ENCODE assay signal across 9 mouse cellular contexts in the genomic region with DNA sequence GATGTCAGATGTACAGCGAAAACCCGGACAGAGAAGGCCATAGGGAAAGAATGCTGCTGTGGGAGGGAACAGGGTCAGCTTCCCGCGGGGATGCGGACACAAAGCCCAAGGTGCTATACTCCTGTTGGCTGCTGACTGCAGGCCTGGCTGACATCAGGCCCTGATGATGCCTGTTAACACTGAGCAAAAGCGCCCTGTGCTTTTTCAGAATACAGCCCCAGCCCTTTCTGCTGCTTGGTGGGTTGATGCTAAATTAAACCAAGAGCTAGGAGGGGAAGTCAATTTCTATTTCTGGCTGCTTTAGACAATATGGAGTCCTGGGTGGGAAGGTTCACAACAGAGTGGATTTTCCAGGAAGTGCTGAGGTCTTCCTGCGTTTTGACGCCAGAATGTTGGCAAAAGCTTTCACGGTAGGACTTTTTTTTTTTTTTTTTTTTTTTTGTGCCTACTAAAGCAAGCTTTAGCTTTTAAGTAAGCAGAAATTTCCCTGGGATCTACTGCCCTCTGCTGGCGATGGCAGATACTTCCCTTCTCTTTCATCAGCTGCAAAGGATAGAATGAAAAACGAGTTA.
A peak's percentile ranks its signal among the peaks of the same experiment; 100 is the strongest.
DNase-seq lines count a peak whose midpoint lies in the region; ATAC-seq and TF ChIP-seq lines count a peak whose summit lies in the region.
"Had no signal": no experiment of that assay in that cellular context is flagged by ENCODE, and none has a peak within 500 bp of the region (broad histone marks: within the 10 kb centered on the region; RNA-seq: fewer than 3 reads in every experiment).

No protein-coding gene starts in this region.

- no peak overlapping the region for H3K4me3 ChIP-seq in MEL (ENCODE audit: control insufficient read depth in 1 of 2, insufficient read depth in 1 of 2, low read depth in 2 of 2, low read length in 2 of 2)
- no peak overlapping the region for H3K4me3 ChIP-seq in forebrain, postnatal 0 days (ENCODE audit: low read depth, low read length)
- peak overlapping the region; percentile 15 for H3K4me3 ChIP-seq in layer of hippocampus, adult 2 months
- H3K4me3 ChIP-seq in lung, embryonic 14.5 days (ENCODE audit: low read depth, low read length) = no peak overlapping the region

- no peak overlapping the region for H3K27ac ChIP-seq in MEL (ENCODE audit: control insufficient read depth, low read depth, low read length)
- H3K27ac ChIP-seq in forebrain, postnatal 0 days (ENCODE audit: low read depth, low read length) = peak overlapping the region; percentile 46
- peak overlapping the region; percentile 76 for H3K27ac ChIP-seq in layer of hippocampus, adult 2 months
- H3K27ac ChIP-seq in lung, embryonic 14.5 days (ENCODE audit: low read depth) = peak overlapping the region; percentile 71; the same call in 1 of the 2 replicates
- H3K27ac ChIP-seq: macrophage had no signal

- H3K4me2 ChIP-seq in forebrain, postnatal 0 days (ENCODE audit: low read depth) = peak overlapping the region; percentile 31
- peak overlapping the region; percentile 43 for H3K4me2 ChIP-seq in lung, embryonic 14.5 days

- H3K27me3 ChIP-seq in MEL (ENCODE audit: control insufficient read depth in 1 of 2, insufficient read depth in 2 of 2, low read length in 2 of 2) = no peaks in the 10 kb centered on the region
- H3K27me3 ChIP-seq in forebrain, postnatal 0 days (ENCODE audit: insufficient read depth, low read length) = no peaks in the 10 kb centered on the region
- no peaks in the 10 kb centered on the region for H3K27me3 ChIP-seq in lung, embryonic 14.5 days (ENCODE audit: insufficient read depth, low read length)

- no peak for TF ChIP-seq EP300 in MEL (IDR thresholded peaks at IDR 0.05; ENCODE audit: low read depth in 1 of 2, low read length in 2 of 2)

- WGBS in forebrain, postnatal 0 days = 7% methylated on average over 11 of the region's 11 CpGs
- 12% methylated on average over 11 of the region's 11 CpGs for WGBS in lung, embryonic 14.5 days

- DNase-seq in MEL (ENCODE audit: low read depth, low spot score) = peak; percentile 39
- DNase-seq in cerebellum, adult 11-12 months = peak; percentile 28
- DNase-seq in forebrain, postnatal 0 days = peak; percentile 95
- DNase-seq in heart, postnatal 4 days = peak; percentile 92
- DNase-seq in layer of hippocampus, adult 2 months (ENCODE audit: low spot score in 2 of 2) = peak; percentile 78 to 85
- DNase-seq in lung, embryonic 14.5 days = peak; percentile 97
- peak; percentile 52 for DNase-seq in retina, adult 2 months (ENCODE audit: low read depth, low spot score)
- peak; percentile 55 for DNase-seq in urinary bladder, postnatal 10 days (ENCODE audit: low spot score)

- TF ChIP-seq POLR2A in MEL (IDR thresholded peaks at IDR 0.05; ENCODE audit: control insufficient read depth in 1 of 2, insufficient read depth in 1 of 2, low read depth in 1 of 2, low read length in 2 of 2, poor library complexity in 1 of 2) = no peak

- H3K36me3 ChIP-seq in MEL (ENCODE audit: control insufficient read depth in 1 of 2, insufficient read depth in 2 of 2, low read length in 2 of 2) = no peaks in the 10 kb centered on the region
- H3K36me3 ChIP-seq in forebrain, postnatal 0 days (ENCODE audit: insufficient read depth) = no peaks in the 10 kb centered on the region
- no peaks in the 10 kb centered on the region for H3K36me3 ChIP-seq in lung, embryonic 14.5 days (ENCODE audit: insufficient read depth)

- H3K79me2 ChIP-seq in MEL (ENCODE audit: control insufficient read depth, insufficient read depth, low read length, poor library complexity) = no peaks in the 10 kb centered on the region

- H3K4me1 ChIP-seq in MEL (ENCODE audit: control insufficient read depth in 1 of 2, insufficient read depth in 2 of 2, low read length in 2 of 2) = no peaks in the 10 kb centered on the region
- H3K4me1 ChIP-seq in forebrain, postnatal 0 days (ENCODE audit: insufficient read depth) = peaks cover 19% of the 10 kb centered on the region
- H3K4me1 ChIP-seq in lung, embryonic 14.5 days (ENCODE audit: insufficient read depth) = peaks cover 32% of the 10 kb centered on the region

- ATAC-seq in forebrain, postnatal 0 days = peak; percentile 54
- ATAC-seq in lung, embryonic 14.5 days (ENCODE audit: insufficient read depth) = peak; percentile 48; the same call in 1 of the 2 replicates

- peak; percentile 63 for TF ChIP-seq RAD21 in MEL (IDR thresholded peaks at IDR 0.05; ENCODE audit: low read depth, low read length)

- peak; percentile 28 to 47 (median 30); a peak in 5 of 6 replicates for TF ChIP-seq CTCF in MEL (IDR thresholded peaks at IDR 0.05 in 2 of 3, conservative IDR thresholded peaks at IDR 0.05 in 1 of 3; ENCODE audit: control insufficient read depth in 1 of 3, insufficient read depth in 1 of 3, low read depth in 2 of 3, low read length in 3 of 3, poor library complexity in 1 of 3, severe bottlenecking in 1 of 3)
- peak; percentile 81 for TF ChIP-seq CTCF in forebrain, postnatal 0 days (IDR thresholded peaks at IDR 0.05; ENCODE audit: low read depth)
- peak; percentile 90 for TF ChIP-seq CTCF in layer of hippocampus, adult 2 months (conservative IDR thresholded peaks at IDR 0.05)
- peak; percentile 77 for TF ChIP-seq CTCF in lung, embryonic 14.5 days (IDR thresholded peaks at IDR 0.05; ENCODE audit: low read depth)

- H3K9me3 ChIP-seq in MEL (replicated peaks; ENCODE audit: insufficient read depth, low read length) = no peaks in the 10 kb centered on the region
- no peaks in the 10 kb centered on the region for H3K9me3 ChIP-seq in forebrain, postnatal 0 days (ENCODE audit: low read length)
- no peaks in the 10 kb centered on the region for H3K9me3 ChIP-seq in lung, embryonic 14.5 days (ENCODE audit: low read depth, low read length)

- no peak overlapping the region for H3K9ac ChIP-seq in MEL (ENCODE audit: control insufficient read depth, low read depth, low read length, poor library complexity, severe bottlenecking)
- H3K9ac ChIP-seq in forebrain, postnatal 0 days = peak overlapping the region; percentile 14; the same call in 1 of the 2 replicates
- peak overlapping the region; percentile 7; the same call in 1 of the 2 replicates for H3K9ac ChIP-seq in lung, embryonic 14.5 days

TF ChIP-seq in MEL, 35 proteins besides CTCF, POLR2A, EP300 and RAD21:
- TF ChIP-seq MEF2A (IDR thresholded peaks at IDR 0.05; ENCODE audit: extremely low read depth, insufficient replicate concordance, low read depth, low read length, poor library complexity, severe bottlenecking) (no peak), JUND (IDR thresholded peaks at IDR 0.05; ENCODE audit: low read depth, low read length) (no peak), SMC3 (IDR thresholded peaks at IDR 0.05; ENCODE audit: low read depth, low read length) (peak; percentile 49), NRF1 (IDR thresholded peaks at IDR 0.05; ENCODE audit: insufficient read depth, low read depth, low read length, poor library complexity, severe bottlenecking) (no peak), GATA1 (IDR thresholded peaks at IDR 0.05; ENCODE audit: low read depth, low read length) (no peak), TBP (IDR thresholded peaks at IDR 0.05; ENCODE audit: low read depth, low read length) (no peak), USF1 (IDR thresholded peaks at IDR 0.05; ENCODE audit: low read depth, low read length) (no peak), TCF12 (IDR thresholded peaks at IDR 0.05; ENCODE audit: low read depth, low read length) (no peak), MYB (IDR thresholded peaks at IDR 0.05; ENCODE audit: low read depth, low read length) (no peak), ZMIZ1 (IDR thresholded peaks at IDR 0.05; ENCODE audit: low read depth, low read length) (no peak), MAZ (IDR thresholded peaks at IDR 0.05; ENCODE audit: low read depth, low read length) (no peak), RCOR1 (IDR thresholded peaks at IDR 0.05; ENCODE audit: low read depth, low read length) (no peak), ZKSCAN1 (IDR thresholded peaks at IDR 0.05; ENCODE audit: low read depth, low read length) (no peak), NELFE (IDR thresholded peaks at IDR 0.05; ENCODE audit: low read depth, low read length) (no peak), ELF1 (IDR thresholded peaks at IDR 0.05; ENCODE audit: low read depth, low read length) (no peak), ZC3H11A (IDR thresholded peaks at IDR 0.05; ENCODE audit: low read depth, low read length) (peak; percentile 24; the same call in 1 of the 2 replicates), TAL1 (IDR thresholded peaks at IDR 0.05; ENCODE audit: low read length) (no peak), MAX (IDR thresholded peaks at IDR 0.05; ENCODE audit: low read length) (no peak), ZNF384 (IDR thresholded peaks at IDR 0.05; ENCODE audit: low read depth, low read length) (peak; percentile 69), MXI1 (IDR thresholded peaks at IDR 0.05; ENCODE audit: low read depth, low read length) (no peak), CHD2 (IDR thresholded peaks at IDR 0.05; ENCODE audit: low read length) (no peak), BHLHE40 (IDR thresholded peaks at IDR 0.05; ENCODE audit: borderline replicate concordance, low read depth, low read length) (no peak), MAFK (IDR thresholded peaks at IDR 0.05; ENCODE audit: borderline replicate concordance, low read depth, low read length) (no peak), POLR2AphosphoS2 (IDR thresholded peaks at IDR 0.05; ENCODE audit: low read length) (no peak)

Comparison
In these comparisons a context has a peak if more than half of its experiments do, and no peak if none do; other contexts are left out.
1. DNase-seq: peak in every context shown above with its lines; median percentile 97 in lung, embryonic 14.5 days; 95 in forebrain, postnatal 0 days; 92 in heart, postnatal 4 days; 82 in layer of hippocampus, adult 2 months; 55 in urinary bladder, postnatal 10 days; 52 in retina, adult 2 months; 39 in MEL; 28 in cerebellum, adult 11-12 months.
2. CTCF ChIP-seq: peak in every context shown above with its lines; median percentile 90 in layer of hippocampus, adult 2 months; 81 in forebrain, postnatal 0 days; 77 in lung, embryonic 14.5 days; 30 in MEL.